Mouse (Mus musculus) adrenal gland, adult 2 months (tissue): ENCODE measurements around the gene Zfp518a. TPM values are rescaled to one million over a fixed set of nuclear protein-coding genes. Genes with fewer than 3 reads are reported as not detected.

Experiments used
- DNase-seq: peaks from one replicate; pipeline ENCODE4 v3.0.0; 2021
- long read RNA-seq: library from polyadenylated mRNA; stranded (forward); transcript quantifications from one replicate; pipeline ENCODE4 v2.0.0, GENCODE M21; 2021
- polyA plus RNA-seq: library from polyadenylated mRNA; depleted of rRNA; stranded (reverse); fragments of >200 nt; gene quantifications from 2 replicates; pipeline ENCODE4 v1.2.3, GENCODE M21; 2012; rRNA removed
- total RNA-seq, 2 experiments: library from RNA; stranded (reverse); gene quantifications; 2 replicates each; pipeline ENCODE4 v1.2.3; 2021

Gene Zfp518a
- 10 to 100 TPM; 11.0 to 12.4 TPM for total RNA-seq
- 0.16 and 0.21 TPM in 2 replicates for polyA plus RNA-seq
- long read RNA-seq, partial matches to known transcripts = 0 of 1 reads
- long read RNA-seq, other reads (novel, unspliced or antisense) = 1 of 1 reads

GRCm38 (mm10) chr19:40894519-40895392, at the start of gene Zfp518a:
TSS of gene Zfp518a (plus strand) at chr19:40894705.
- DNase-seq = peak; percentile 93

- peak; percentile 46 for DNase-seq
Measured at GRCm38 (mm10) chr19:40844731-40845130, 49.8 kb upstream of the Zfp518a start.

GRCm38 (mm10) chr19:40849391-40849790, 45.1 kb upstream of the Zfp518a start:
- DNase-seq = no peak

GRCm38 (mm10) chr19:40859555-40859954, 35.0 kb upstream of the Zfp518a start:
- DNase-seq = no peak

- no peak for DNase-seq
Measured at GRCm38 (mm10) chr19:40868284-40868683, 26.2 kb upstream of the Zfp518a start.

GRCm38 (mm10) chr19:40869425-40870105, 24.9 kb upstream of the Zfp518a start:
- DNase-seq = no peak

- DNase-seq = peak; percentile 88
Measured at GRCm38 (mm10) chr19:40872955-40873665, 21.4 kb upstream of the Zfp518a start.

GRCm38 (mm10) chr19:40881700-40882099, 12.8 kb upstream of the Zfp518a start:
- DNase-seq = no peak

GRCm38 (mm10) chr19:40888887-40889286, 5.6 kb upstream of the Zfp518a start:
- no peak for DNase-seq

GRCm38 (mm10) chr19:40894071-40894506, 416 bp upstream of the Zfp518a start:
- no peak for DNase-seq

GRCm38 (mm10) chr19:40895393-40895703, 843 bp downstream of the Zfp518a start:
- DNase-seq = no peak

- DNase-seq = no peak
Measured at GRCm38 (mm10) chr19:40931581-40932369, 37.3 kb downstream of the Zfp518a start.

GRCm38 (mm10) chr19:40935376-40935775, 40.9 kb downstream of the Zfp518a start:
- DNase-seq = no peak

GRCm38 (mm10) chr19:40936038-40936437, 41.5 kb downstream of the Zfp518a start:
- no peak for DNase-seq

- no peak for DNase-seq
Measured at GRCm38 (mm10) chr19:40943552-40943951, 49.0 kb downstream of the Zfp518a start.

GRCm38 (mm10) chr19:40946937-40947577, 52.6 kb downstream of the Zfp518a start:
- no peak for DNase-seq

- DNase-seq = no peak
Measured at GRCm38 (mm10) chr19:40958981-40959380, 64.5 kb downstream of the Zfp518a start.

- DNase-seq = peak; percentile 48
Measured at GRCm38 (mm10) chr19:40962988-40963387, 68.5 kb downstream of the Zfp518a start.

- DNase-seq = no peak
Measured at GRCm38 (mm10) chr19:40964367-40964891, 69.9 kb downstream of the Zfp518a start.

GRCm38 (mm10) chr19:40964936-40965850, 70.7 kb downstream of the Zfp518a start:
- no peak for DNase-seq
